Mouse (Mus musculus): ENCODE measurements around the gene Tesmin. TPM values are rescaled to one million over a fixed set of nuclear protein-coding genes. Genes with fewer than 3 reads are reported as not detected.
A peak's percentile ranks its signal among the peaks of the same experiment; 100 is the strongest.

Tesmin gene
- total RNA-seq (2021): 1 to 10 TPM; 1.1 to 1.3 TPM
- long read RNA-seq, experiment 1: 0 reads
- long read RNA-seq, experiment 2: 0 reads

- peak; percentile 85 to 92 for DNase-seq (ENCODE audit: low spot score in 2 of 2)
Observed at GRCm38 (mm10) chr19:3388629-3389057, at the start of gene Tesmin. Gene Tesmin, plus strand, starts transcription at chr19:3388857.

GRCm38 (mm10) chr19:3339187-3339586 lies 49.5 kb upstream of the Tesmin start:
- DNase-seq (ENCODE audit: low spot score in 2 of 2): no peak

GRCm38 (mm10) chr19:3341021-3341420 lies 47.6 kb upstream of the Tesmin start:
- DNase-seq (ENCODE audit: low spot score in 2 of 2): no peak

DNA sequence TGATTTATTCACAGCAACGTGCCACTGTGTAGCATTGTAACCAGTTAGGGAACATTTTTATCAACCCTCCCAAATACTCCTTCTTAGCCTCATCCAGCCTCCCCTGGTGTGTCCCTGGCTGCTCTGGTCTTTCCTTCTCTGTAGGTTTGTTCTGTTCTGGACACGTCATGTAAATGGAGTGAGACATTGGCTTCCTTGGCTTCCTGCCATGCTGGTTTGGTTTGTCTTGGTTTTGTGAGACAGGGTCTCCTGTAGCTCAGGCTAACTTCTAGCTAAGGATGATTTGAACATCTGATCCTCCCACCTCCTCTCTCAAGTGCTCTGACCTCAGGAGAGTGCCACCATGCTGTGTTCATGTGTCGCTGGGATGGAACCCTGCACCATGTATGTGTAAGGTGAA lies 44.7 kb upstream of the Tesmin start:
- no peak for DNase-seq (ENCODE audit: low spot score in 2 of 2)

DNA sequence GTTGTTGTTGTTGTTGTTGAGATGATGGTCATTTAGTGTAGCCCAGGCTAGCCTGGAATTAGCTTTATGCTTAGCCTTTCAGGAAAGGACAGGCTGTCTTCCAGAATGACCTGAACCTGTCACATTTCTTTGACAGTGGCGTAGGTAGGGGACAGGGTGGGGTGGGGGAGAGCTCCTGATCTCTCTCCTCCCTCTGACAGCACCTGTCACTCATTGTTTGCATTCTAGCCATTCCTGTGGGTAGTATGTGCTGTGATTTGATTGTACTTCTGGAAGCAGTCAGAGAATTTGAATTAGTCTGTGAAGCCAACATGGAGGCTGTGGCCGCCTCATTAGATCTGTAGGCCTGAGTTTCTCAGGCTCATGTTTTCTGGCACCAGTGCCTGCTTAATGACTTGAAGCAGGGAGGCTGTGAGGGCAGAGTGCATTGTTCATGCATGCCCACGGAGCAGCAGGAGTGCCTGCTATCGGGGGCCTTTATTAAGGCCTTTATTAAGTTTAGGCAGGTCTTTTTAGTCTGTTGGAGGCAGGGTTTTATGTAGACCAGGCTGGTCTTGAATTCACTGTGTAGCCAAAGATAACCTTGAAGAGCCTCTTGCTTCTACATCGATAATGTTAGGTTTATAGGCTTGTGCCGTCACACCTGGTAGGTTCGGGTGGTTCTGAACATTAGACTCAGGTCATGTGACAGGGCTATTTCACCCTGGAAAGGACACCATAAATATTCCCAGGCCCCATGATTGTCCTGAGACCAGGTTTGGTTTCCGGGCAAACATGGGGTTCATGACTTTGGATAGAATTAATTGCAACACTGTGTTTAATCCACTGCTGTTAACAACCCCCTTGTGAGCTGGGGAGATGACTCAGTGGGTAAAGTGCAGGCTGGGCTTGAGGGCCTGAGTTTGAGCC lies 43.8 kb upstream of the Tesmin start:
- DNase-seq (ENCODE audit: low spot score in 2 of 2): no peak

- DNase-seq (ENCODE audit: low spot score in 2 of 2): no peak
Observed at GRCm38 (mm10) chr19:3347784-3348183, 40.9 kb upstream of the Tesmin start.

DNA sequence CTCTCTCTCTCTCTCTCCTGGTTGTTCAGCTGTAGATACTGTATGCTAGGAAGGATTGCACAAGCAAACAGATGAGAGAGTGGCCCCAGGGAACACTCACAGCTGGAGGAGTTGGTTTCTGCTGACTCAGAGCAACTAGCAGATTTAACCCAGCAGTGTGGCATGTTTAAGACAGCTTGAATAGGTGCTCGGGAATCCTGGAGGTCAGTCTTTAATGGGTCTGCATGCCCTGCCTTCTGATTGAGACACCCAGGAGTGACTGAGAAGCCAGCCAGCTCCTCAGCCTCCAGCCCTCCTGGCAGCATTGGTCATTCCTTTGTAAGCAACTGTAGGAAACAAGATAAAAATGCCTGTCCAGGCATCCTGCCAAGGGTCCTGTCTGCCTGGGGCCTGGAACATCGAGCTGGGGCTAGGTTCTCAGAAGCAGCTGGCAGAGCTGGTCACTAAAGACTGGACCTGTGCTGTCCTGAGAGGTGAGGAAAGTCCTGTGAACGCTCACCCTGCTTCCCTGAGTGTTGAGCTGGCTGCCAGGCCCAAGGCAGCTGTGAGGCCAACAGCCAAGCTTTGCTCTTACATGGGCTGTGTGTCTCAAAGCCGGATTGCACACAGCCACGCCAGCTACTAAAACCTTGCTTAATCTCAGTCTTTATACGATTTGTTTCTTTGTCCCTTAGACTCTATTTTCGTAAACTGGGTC lies 35.1 kb upstream of the Tesmin start:
- DNase-seq (ENCODE audit: low spot score in 2 of 2): peak in 1 of 2 experiments; percentile 77

- DNase-seq (ENCODE audit: low spot score in 2 of 2): peak in 1 of 2 experiments; percentile 43
Observed at GRCm38 (mm10) chr19:3355096-3355495, 33.6 kb upstream of the Tesmin start.

GRCm38 (mm10) chr19:3356516-3356915 lies 32.1 kb upstream of the Tesmin start:
- no peak for DNase-seq (ENCODE audit: low spot score in 2 of 2)

GRCm38 (mm10) chr19:3357620-3358019 lies 31.0 kb upstream of the Tesmin start:
- DNase-seq (ENCODE audit: low spot score in 2 of 2): no peak

- no peak for DNase-seq (ENCODE audit: low spot score in 2 of 2)
Observed at GRCm38 (mm10) chr19:3359841-3360588, 28.6 kb upstream of the Tesmin start.

DNA sequence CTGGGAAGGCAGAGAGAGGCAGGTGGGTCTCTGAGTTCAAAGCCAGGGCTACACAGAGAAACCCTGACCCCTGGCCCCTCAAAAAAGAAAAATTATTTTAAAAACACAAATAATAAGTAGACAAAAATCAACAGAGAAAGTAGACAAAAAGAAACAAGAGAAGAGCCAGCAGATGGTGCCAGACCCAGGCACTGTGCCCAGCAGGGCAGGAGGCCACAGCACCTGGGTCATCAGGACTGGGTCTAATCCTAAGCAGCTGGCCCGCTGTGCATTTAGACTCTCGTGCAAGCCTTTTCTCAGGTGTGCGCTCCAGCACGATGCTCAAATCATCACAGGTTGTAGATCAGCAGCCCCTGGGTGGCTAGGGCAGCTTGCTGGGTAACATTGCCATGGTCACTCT lies 25.1 kb upstream of the Tesmin start:
- no peak for DNase-seq (ENCODE audit: low spot score in 2 of 2)

DNA sequence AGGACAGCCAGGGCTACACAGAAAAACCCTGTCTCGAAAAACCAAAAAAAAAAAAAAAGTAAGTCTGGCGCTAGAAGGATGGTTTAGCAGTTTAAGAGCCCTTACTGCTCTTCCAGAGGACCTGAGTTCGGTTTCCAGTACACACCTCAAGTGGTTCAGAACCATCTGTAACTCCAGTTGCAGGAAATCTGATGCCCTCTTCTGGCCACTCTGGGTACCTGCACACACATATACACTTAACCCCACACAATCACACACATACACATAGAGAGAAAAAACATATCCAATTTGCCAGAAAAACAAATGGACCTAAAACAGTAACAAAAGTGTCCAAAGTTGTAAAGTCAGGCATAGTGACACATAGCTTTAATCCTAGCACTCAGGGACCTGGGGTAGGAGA lies 23.6 kb upstream of the Tesmin start:
- DNase-seq (ENCODE audit: low spot score in 2 of 2): no peak

GRCm38 (mm10) chr19:3368276-3368675 lies 20.4 kb upstream of the Tesmin start:
- no peak for DNase-seq (ENCODE audit: low spot score in 2 of 2)

- DNase-seq (ENCODE audit: low spot score in 2 of 2): peak in 1 of 2 experiments; percentile 30
Observed at GRCm38 (mm10) chr19:3373380-3373779, 15.3 kb upstream of the Tesmin start.

- DNase-seq (ENCODE audit: low spot score in 2 of 2): no peak
Observed at GRCm38 (mm10) chr19:3374028-3374427, 14.6 kb upstream of the Tesmin start.

GRCm38 (mm10) chr19:3375945-3376495 lies 12.6 kb upstream of the Tesmin start:
- no peak for DNase-seq (ENCODE audit: low spot score in 2 of 2)

GRCm38 (mm10) chr19:3376966-3377715 lies 11.5 kb upstream of the Tesmin start:
- DNase-seq (ENCODE audit: low spot score in 2 of 2): no peak

DNA sequence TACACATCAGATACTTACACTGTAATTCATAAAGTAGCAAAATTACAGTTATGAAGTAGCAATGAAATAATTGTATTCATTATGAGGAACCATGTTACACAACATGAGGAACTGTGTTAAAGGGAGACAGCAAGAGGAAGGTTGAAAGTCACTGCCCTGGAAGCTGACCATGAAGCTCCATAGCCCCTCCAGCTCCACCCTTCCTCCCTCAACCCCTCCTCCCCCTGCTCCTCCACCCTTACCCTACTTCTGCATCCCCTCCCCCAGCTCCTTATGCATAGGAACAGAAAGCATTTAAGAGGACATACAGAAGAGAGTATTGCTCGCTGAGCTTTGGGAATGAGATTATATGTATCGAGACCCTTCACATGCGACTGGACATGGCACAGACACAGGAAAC lies 10.0 kb upstream of the Tesmin start:
- no peak for DNase-seq (ENCODE audit: low spot score in 2 of 2)

GRCm38 (mm10) chr19:3388061-3388460 lies 596 bp upstream of the Tesmin start:
- no peak for DNase-seq (ENCODE audit: low spot score in 2 of 2)

Data from gastrocnemius, postnatal 4 days (tissue).